Mouse (Mus musculus) ovary, postnatal 36 days (tissue): ENCODE results near the gene Zfp318.

Source experiments
- DNase-seq: peaks from one replicate; pipeline ENCODE4 v3.0.0; 2022; ENCODE audit warnings: low spot score, mixed read lengths

Zfp318 gene

GRCm38 (mm10) chr17:46446264-46446663, 62.7 kb downstream of the Zfp318 start:
- no peak for DNase-seq

- DNase-seq: no peak
These were observed 69.2 kb downstream of the Zfp318 start for GRCm38 (mm10) chr17:46452683-46453082.

DNA sequence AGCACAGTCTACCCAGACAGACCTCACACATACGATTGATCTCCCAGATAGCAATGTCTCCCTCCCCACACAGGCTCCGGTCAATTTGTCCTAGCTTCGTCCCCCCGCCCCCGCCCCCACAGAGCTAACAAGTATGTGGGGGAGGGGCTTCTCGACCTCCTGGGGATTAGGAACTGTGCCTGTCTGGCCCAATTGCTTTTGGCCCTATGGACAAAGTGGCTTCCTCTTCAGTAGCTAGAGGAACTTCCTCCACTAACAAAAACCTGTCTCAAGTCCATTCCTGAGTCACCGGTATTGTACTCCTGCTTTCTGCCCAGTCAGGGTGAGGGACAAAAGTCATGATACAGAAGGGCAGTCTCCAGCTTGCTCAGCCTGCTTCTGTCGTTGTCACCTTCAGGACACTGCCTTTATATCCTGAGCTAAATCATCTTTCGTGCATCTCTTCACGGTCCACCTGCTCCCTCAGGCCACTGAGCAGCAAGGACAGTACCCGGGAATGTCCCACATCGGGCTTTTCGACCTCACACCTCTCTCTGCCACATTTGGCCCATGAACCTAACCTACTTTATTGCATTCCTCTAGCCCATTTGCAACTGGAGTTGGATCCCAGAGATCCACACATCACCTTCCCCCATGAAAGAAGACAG, 69.9 kb downstream of the Zfp318 start:
- DNase-seq: no peak

GRCm38 (mm10) chr17:46453970-46454411, 70.5 kb downstream of the Zfp318 start:
- no peak for DNase-seq

DNA sequence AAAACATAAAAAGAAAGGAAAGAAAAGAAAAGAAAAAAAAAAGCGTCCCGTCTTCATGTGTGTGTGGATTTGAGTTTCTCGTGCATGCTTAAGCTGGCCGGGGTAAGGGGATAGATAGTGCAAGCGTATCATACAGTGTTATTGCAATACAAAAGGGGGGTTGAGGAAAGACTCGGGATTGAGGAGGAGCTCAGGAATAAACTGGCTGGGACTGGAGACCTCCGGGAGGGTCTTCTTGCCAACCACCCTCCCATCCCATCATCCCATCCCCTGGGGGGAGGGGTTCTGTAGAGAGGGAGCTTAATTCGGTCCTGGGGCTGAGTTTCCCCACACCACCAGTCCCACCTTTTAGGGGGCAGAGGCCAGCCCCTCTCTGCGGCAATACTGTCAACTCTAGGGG, 71.0 kb downstream of the Zfp318 start:
- no peak for DNase-seq

- DNase-seq: peak; percentile 37
These were observed 71.7 kb downstream of the Zfp318 start for GRCm38 (mm10) chr17:46455110-46455691.

DNA sequence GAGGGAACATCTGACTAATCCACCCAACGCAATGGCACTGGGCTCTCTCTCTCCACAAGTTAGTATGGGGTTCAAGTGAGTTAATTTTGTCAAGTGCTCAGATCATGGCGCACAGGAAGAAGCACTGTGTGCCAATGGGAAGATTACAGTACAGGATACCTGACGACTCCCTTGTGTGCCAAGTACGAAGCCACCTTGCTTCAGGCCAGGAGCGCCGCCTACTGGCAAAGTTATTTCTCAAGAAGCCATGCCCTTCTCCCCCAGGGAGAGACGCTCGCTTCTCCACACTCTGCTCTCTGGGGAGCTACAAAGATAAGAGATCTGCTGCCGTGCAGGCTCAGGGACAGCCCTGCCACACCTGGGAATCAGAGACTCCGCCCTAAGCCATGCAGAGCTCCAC, 74.3 kb downstream of the Zfp318 start:
- peak; percentile 51 for DNase-seq

GRCm38 (mm10) chr17:46458439-46458838, 74.9 kb downstream of the Zfp318 start:
- DNase-seq: no peak

DNA sequence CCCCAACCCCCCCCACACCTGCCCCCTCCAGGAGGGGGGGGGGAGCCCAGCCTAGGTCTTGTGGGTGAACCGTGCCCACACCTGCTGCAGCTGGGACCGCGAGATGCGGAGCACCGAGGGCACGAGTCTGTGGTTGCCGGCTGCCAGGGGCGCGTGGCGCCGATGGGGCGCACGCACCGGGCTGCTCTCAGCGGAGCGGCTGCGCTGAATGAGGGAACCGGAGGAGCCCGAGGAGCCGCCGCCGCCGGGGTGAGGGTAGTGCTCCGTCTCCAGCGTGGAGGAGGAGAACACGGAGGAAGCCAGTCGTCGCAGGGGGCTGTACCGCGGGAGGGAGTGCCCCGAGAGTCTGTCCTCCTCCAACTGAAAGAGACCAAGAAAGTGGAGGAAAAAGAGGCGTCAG, 77.1 kb downstream of the Zfp318 start:
- no peak for DNase-seq

GRCm38 (mm10) chr17:46461347-46461746, 77.8 kb downstream of the Zfp318 start:
- no peak for DNase-seq

- no peak for DNase-seq
These were observed 78.7 kb downstream of the Zfp318 start for GRCm38 (mm10) chr17:46462226-46462625.

DNA sequence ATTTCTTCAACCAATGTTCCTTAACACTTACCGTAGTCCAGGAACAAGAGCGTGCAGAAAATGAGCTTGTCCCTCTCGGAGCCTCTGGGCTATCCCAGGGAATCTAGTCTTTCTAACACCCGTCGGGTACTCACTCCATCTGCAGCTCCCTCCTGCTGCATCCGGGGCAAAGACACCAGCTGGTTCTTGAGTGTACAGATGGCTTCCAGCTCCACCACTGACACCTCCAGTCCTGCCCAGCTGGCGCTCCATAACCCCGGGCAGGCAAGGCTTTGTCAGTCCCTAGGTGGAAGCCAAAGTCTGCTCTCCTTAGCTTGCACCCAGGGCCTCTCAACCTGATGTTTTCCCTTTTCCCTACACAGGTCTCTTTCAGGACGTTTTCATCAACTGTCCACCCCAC, 84.3 kb downstream of the Zfp318 start:
- DNase-seq: no peak
